Mouse (Mus musculus) urinary bladder, postnatal 10 days (tissue): ENCODE data around the gene Prkca.

Experiments
- DNase-seq: peaks from one replicate; pipeline ENCODE4 v3.0.0; 2022; ENCODE audit warnings: low spot score

Prkca gene

DNA sequence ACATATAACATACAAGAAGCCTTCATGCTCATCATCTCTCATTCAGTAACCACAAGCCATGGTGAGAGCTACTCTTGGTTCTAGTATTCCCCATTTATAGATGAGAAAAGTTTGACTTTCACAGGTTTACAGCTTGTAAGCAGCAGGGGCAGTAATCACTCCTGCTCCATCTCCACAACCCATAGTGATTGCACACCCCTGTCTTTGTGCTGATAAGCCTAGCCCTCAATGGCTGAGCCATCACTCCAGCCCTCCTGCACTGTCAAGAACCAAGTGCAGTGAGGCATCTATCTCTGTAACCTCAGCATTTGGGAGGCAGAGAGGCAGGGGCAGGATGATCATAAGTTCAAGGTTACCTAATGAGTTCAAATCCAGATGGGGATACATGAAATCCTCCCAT is 48.4 kb downstream of the Prkca start:
- DNase-seq: no peak

GRCm38 (mm10) chr11:108294305-108294813 is 49.4 kb downstream of the Prkca start:
- no peak for DNase-seq

- DNase-seq: no peak
Measured at GRCm38 (mm10) chr11:108293843-108294242, 49.9 kb downstream of the Prkca start.

- no peak for DNase-seq
Measured at GRCm38 (mm10) chr11:108289192-108289591, 54.5 kb downstream of the Prkca start.

GRCm38 (mm10) chr11:108287321-108287720 is 56.4 kb downstream of the Prkca start:
- DNase-seq: no peak

GRCm38 (mm10) chr11:108285046-108285445 is 58.7 kb downstream of the Prkca start:
- DNase-seq: no peak

GRCm38 (mm10) chr11:108282850-108283459 is 60.8 kb downstream of the Prkca start:
- DNase-seq: no peak

DNA sequence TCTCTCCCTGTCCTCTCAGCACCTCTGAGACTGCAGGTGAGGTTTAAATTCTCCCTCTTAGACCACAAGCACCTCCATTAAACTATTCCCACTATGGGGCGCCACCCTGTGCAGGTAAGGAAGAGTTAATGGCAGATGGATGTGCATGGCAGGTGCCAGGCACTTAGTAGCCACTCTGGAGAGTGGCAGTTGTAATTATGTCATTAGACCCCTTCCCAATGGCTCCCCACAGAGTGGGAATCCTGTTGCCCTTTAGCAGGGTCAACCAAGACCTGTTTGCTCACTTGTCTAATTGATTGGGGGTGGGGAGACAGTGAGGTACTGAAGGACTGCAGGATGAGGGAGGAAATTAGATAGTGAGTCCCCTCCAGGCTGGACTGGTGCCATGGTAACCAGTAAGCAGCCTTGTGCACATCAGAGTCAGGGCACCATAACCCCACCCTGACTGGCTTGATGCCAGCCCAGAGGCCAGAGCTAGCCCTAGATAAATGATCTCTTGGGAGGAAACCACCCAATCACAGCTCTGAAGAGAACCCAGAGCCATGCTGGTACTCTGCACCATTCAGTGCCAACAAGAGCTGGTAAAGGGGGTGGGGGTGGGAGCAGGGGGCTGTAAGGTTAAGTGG is 63.9 kb downstream of the Prkca start:
- no peak for DNase-seq

GRCm38 (mm10) chr11:108277096-108277495 is 66.6 kb downstream of the Prkca start:
- DNase-seq: no peak

DNA sequence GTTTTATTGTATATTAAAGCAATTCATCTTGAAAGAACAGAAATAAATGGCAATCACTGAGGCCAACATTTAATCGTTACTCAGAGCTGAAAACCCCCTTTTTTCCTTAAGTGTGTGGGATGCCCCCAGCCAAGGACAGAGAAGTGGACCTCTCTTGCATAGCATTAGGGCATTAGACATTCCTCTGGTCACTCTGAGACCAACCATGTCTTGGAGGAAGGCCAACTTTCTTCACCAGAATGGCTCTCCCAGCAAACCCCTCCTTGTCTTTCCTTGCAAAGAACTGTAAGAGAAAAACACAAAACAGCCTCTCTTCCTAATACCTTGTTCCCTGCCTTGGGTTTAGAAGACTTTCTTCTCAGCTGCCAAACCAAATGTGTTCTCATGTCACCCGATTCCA is 67.6 kb downstream of the Prkca start:
- no peak for DNase-seq

- DNase-seq: no peak
Measured at GRCm38 (mm10) chr11:108274046-108274445, 69.7 kb downstream of the Prkca start.

DNA sequence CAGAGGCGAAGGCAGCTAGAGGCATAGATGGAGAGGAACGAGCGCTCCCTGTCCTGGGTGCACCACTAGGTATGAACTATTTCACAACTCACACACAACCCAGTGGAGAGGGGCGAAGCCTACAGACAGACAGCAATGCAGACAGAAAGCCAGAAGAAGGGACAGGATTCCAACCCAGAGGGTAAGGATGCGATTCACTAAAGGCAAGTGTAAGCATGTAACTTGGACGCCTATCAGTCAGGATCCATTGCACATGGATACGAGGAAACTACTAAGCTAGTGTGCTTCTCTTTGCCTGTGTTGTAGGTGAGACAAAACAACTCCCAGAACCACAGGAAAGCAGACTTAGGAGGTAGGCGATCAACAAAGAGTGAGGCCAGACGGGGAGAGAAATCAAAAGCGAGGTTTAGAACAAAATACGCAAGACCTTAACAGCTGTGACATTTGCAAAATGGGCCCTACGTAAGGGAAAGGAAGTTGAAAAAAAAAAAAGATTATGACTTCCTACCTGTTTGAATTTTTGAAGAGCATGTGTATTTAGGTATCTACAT is 70.2 kb downstream of the Prkca start:
- DNase-seq: no peak

GRCm38 (mm10) chr11:108272601-108273414 is 70.9 kb downstream of the Prkca start:
- no peak for DNase-seq

- no peak for DNase-seq
Measured at GRCm38 (mm10) chr11:108271305-108271704, 72.4 kb downstream of the Prkca start.

DNA sequence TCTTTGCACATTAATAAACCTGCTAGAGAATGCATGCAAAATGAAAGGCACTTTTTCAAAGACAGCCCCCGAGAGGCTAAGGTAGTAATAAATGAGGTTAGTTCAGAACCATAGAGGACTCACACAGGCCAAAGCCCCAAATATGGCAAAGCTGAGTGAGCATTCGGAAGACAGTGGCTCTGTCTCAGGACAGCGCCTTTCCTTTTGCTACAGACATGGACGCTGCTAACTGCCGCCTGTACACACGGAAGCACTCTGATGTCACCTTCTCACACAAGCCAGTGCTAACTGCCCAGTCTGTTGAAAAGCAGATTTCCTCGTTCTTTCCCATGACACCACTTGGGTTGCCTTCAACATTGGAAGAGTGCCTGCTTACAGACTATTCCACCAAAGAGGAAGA is 74.2 kb downstream of the Prkca start:
- no peak for DNase-seq

GRCm38 (mm10) chr11:108268421-108269322 is 75.1 kb downstream of the Prkca start:
- DNase-seq: no peak

GRCm38 (mm10) chr11:108267825-108268224 is 75.9 kb downstream of the Prkca start:
- DNase-seq: no peak

DNA sequence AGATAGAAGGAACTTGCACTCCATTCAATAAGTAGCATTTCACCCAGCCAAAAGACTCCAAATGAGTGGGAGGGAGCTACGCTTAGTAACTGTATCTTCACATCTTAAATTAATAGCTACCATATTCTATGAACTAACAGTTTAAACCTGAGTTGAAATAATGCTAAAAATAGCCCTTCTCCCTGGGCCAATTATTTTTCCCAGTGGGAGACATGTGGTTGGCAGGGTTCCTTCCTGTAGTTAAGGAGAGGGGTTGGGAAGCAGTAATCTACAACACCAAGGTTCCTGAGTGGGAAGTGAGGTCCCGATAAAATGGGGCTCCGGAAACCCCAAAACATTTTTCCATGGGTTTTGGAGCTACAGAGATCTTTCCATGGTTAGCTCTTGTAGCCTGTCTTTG is 76.7 kb downstream of the Prkca start:
- no peak for DNase-seq

- DNase-seq: no peak
Measured at GRCm38 (mm10) chr11:108263868-108264267, 79.9 kb downstream of the Prkca start.

GRCm38 (mm10) chr11:108263406-108263805 is 80.3 kb downstream of the Prkca start:
- DNase-seq: no peak

- DNase-seq: no peak
Measured at GRCm38 (mm10) chr11:108261751-108262160, 82.0 kb downstream of the Prkca start.
